Mouse (Mus musculus): ENCODE measurements around the gene Usp37. TPM values are rescaled to one million over a fixed set of nuclear protein-coding genes. Genes with fewer than 3 reads are reported as not detected.

The Usp37 gene
- polyA plus RNA-seq, 1 experiment from 2014 or later: 9.1 TPM

DNA sequence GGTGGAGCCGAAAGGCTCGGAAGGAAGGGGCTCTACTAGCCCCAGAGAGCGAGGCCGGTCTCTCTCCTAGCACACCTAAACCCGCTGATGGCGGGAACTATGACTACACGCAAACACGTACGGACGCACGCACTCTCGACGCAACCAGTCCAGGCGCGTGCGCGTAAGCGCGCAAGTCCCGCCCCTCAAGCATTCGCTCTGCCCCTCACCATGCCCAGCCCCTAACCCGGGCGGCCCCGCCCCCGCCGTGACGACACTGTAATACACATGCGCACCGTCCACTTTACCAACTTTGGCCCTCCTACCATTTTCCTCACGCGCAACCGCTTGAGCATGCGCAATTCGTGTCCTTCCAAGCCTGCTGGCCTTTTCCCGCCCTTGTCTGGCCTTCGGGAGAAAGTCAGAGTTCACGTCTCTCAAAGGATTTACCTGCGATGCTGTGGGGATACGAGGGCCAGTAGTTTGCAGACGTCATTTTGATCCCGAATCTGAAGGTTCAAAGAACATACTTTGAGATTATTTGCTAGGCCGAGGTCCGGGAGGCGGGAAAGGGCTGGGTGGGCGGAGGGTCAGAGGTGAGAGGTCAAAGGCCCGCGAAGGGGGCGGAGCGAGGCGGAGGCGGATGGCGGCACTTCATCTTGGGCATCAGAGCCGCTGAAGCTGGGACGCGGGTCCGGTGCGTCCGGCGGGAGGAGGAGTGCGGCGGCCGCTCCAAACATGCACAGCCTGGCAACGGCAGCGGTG is 38.2 kb downstream of the Usp37 start, which contains the start of gene Cnot9:
TSS of gene Cnot9 (plus strand) at position 338 of the 744 bp plus-strand sequence.
- ATAC-seq (peak; percentile 100), DNase-seq (ENCODE audit: low spot score) (peak; percentile 99)
- Histone ChIP-seq H3K27me3 (replicated peaks; ENCODE audit: insufficient read depth, low read length) (no peaks in the 10 kb centered on the region), H3K4me1 (ENCODE audit: insufficient read depth, low read depth, low read length) (peaks cover 6% of the 10 kb centered on the region; the same call in 1 of the 2 replicates), H3K4me2 (replicated peaks; ENCODE audit: low read depth, low read length) (peak within 1 kb of the TSS; percentile 76), H3K9me3 (ENCODE audit: low read length) (no peaks in the 10 kb centered on the region), H3K27ac (ENCODE audit: low read length) (peak within 1 kb of the TSS; percentile 88), H3K36me3 (ENCODE audit: insufficient read depth, low read length) (no peaks in the 10 kb centered on the region), H3K9ac (replicated peaks; ENCODE audit: low read depth) (peak within 1 kb of the TSS; percentile 76), H3K4me3 (ENCODE audit: low read depth, low read length) (peak within 1 kb of the TSS; percentile 82)
- 0% methylated on average over 46 of the region's 64 CpGs for WGBS
- no peak for TF ChIP-seq CTCF (IDR thresholded peaks at IDR 0.05)

GRCm38 (mm10) chr1:74505393-74505720 is 38.7 kb downstream of the Usp37 start:
- no peaks in the 10 kb centered on the region for H3K9me3 ChIP-seq (ENCODE audit: low read length)
- TF ChIP-seq EP300 (IDR thresholded peaks at IDR 0.05) (no peak), CTCF (IDR thresholded peaks at IDR 0.05) (no peak)
- H3K36me3 ChIP-seq (ENCODE audit: insufficient read depth, low read length): no peaks in the 10 kb centered on the region
- H3K4me3 ChIP-seq (ENCODE audit: low read depth, low read length): peak overlapping the region; percentile 82
- H3K27me3 ChIP-seq (replicated peaks; ENCODE audit: insufficient read depth, low read length): no peaks in the 10 kb centered on the region
- peak overlapping the region; percentile 39 for H3K9ac ChIP-seq (replicated peaks; ENCODE audit: low read depth)
- 0 out of 2 replicates have a peak overlapping the region, but pooled peaks have one; percentile 11 for H3K27ac ChIP-seq (ENCODE audit: low read length)
- ATAC-seq: peak; percentile 60
- no peak for DNase-seq (ENCODE audit: low spot score)
- under 1% methylated on average over 22 of the region's 22 CpGs for WGBS
- H3K4me2 ChIP-seq (replicated peaks; ENCODE audit: low read depth, low read length): peak overlapping the region; percentile 76
- H3K4me1 ChIP-seq (ENCODE audit: insufficient read depth, low read depth, low read length): peaks cover 6% of the 10 kb centered on the region; the same call in 1 of the 2 replicates

- H3K27me3 ChIP-seq (replicated peaks; ENCODE audit: insufficient read depth, low read length): no peaks in the 10 kb centered on the region
- no peaks in the 10 kb centered on the region for H3K4me1 ChIP-seq (ENCODE audit: insufficient read depth, low read depth, low read length)
- ATAC-seq (no peak), DNase-seq (ENCODE audit: low spot score) (no peak)
- H3K27ac ChIP-seq (ENCODE audit: low read length): no peak overlapping the region
- no peak overlapping the region for H3K4me3 ChIP-seq (ENCODE audit: low read depth, low read length)
- no peak overlapping the region for H3K4me2 ChIP-seq (replicated peaks; ENCODE audit: low read depth, low read length)
- TF ChIP-seq EP300 (IDR thresholded peaks at IDR 0.05): no peak
- no peak for TF ChIP-seq CTCF (IDR thresholded peaks at IDR 0.05)
- no peaks in the 10 kb centered on the region for H3K9me3 ChIP-seq (ENCODE audit: low read length)
- WGBS: 63% methylated on average over 1 of the region's 1 CpGs
- H3K9ac ChIP-seq (replicated peaks; ENCODE audit: low read depth): no peak overlapping the region
- no peaks in the 10 kb centered on the region for H3K36me3 ChIP-seq (ENCODE audit: insufficient read depth, low read length)
These were observed 43.0 kb downstream of the Usp37 start for GRCm38 (mm10) chr1:74501106-74501505.

GRCm38 (mm10) chr1:74485792-74486191 is 58.3 kb downstream of the Usp37 start:
- WGBS: 96% methylated on average over 5 of the region's 5 CpGs
- no peaks in the 10 kb centered on the region for H3K27me3 ChIP-seq (replicated peaks; ENCODE audit: insufficient read depth, low read length)
- no peak for ATAC-seq
- DNase-seq (ENCODE audit: low spot score): no peak
- no peaks in the 10 kb centered on the region for H3K9me3 ChIP-seq (ENCODE audit: low read length)
- H3K27ac ChIP-seq (ENCODE audit: low read length): no peak overlapping the region
- peaks cover 13% of the 10 kb centered on the region; the same call in 1 of the 2 replicates for H3K36me3 ChIP-seq (ENCODE audit: insufficient read depth, low read length)
- no peak for TF ChIP-seq CTCF (IDR thresholded peaks at IDR 0.05)
- no peak for TF ChIP-seq EP300 (IDR thresholded peaks at IDR 0.05)
- H3K4me2 ChIP-seq (replicated peaks; ENCODE audit: low read depth, low read length): no peak overlapping the region
- H3K4me1 ChIP-seq (ENCODE audit: insufficient read depth, low read depth, low read length): no peaks in the 10 kb centered on the region
- no peak overlapping the region for H3K9ac ChIP-seq (replicated peaks; ENCODE audit: low read depth)
- H3K4me3 ChIP-seq (ENCODE audit: low read depth, low read length): no peak overlapping the region

- Histone ChIP-seq H3K4me2 (replicated peaks; ENCODE audit: low read depth, low read length) (no peak overlapping the region), H3K27ac (ENCODE audit: low read length) (no peak overlapping the region), H3K4me1 (ENCODE audit: insufficient read depth, low read depth, low read length) (no peaks in the 10 kb centered on the region), H3K36me3 (ENCODE audit: insufficient read depth, low read length) (peaks cover 10% of the 10 kb centered on the region; the same call in 1 of the 2 replicates), H3K9ac (replicated peaks; ENCODE audit: low read depth) (no peak overlapping the region), H3K4me3 (ENCODE audit: low read depth, low read length) (no peak overlapping the region), H3K27me3 (replicated peaks; ENCODE audit: insufficient read depth, low read length) (no peaks in the 10 kb centered on the region), H3K9me3 (ENCODE audit: low read length) (no peaks in the 10 kb centered on the region)
- no peak for ATAC-seq
- peak; percentile 52 for DNase-seq (ENCODE audit: low spot score)
- WGBS: 61% methylated on average over 2 of the region's 2 CpGs
- peak; percentile 65 for TF ChIP-seq CTCF (IDR thresholded peaks at IDR 0.05)
- TF ChIP-seq EP300 (IDR thresholded peaks at IDR 0.05): no peak
These were observed 83.8 kb downstream of the Usp37 start for GRCm38 (mm10) chr1:74460273-74460672.

GRCm38 (mm10) chr1:74452611-74453045 is 91.5 kb downstream of the Usp37 start:
- H3K27ac ChIP-seq (ENCODE audit: low read length): no peak overlapping the region
- no peaks in the 10 kb centered on the region for H3K9me3 ChIP-seq (ENCODE audit: low read length)
- no peak overlapping the region for H3K4me3 ChIP-seq (ENCODE audit: low read depth, low read length)
- DNase-seq (ENCODE audit: low spot score) (peak; percentile 90), ATAC-seq (peak; percentile 89)
- peaks cover 27% of the 10 kb centered on the region; the same call in 1 of the 2 replicates for H3K36me3 ChIP-seq (ENCODE audit: insufficient read depth, low read length)
- TF ChIP-seq CTCF (IDR thresholded peaks at IDR 0.05) (peak; percentile 76), EP300 (IDR thresholded peaks at IDR 0.05) (peak; percentile 49; the same call in 1 of the 2 replicates)
- H3K9ac ChIP-seq (replicated peaks; ENCODE audit: low read depth): no peak overlapping the region
- 38% methylated on average over 4 of the region's 4 CpGs for WGBS
- H3K4me1 ChIP-seq (ENCODE audit: insufficient read depth, low read depth, low read length): no peaks in the 10 kb centered on the region
- H3K4me2 ChIP-seq (replicated peaks; ENCODE audit: low read depth, low read length): no peak overlapping the region
- H3K27me3 ChIP-seq (replicated peaks; ENCODE audit: insufficient read depth, low read length): no peaks in the 10 kb centered on the region

Data from lung, postnatal 0 days (tissue).